Mouse (Mus musculus) WW6 (cell line): ENCODE measurements around the gene Pacsin2.

Experiments
- DNase-seq: peaks from one replicate; pipeline ENCODE4 v3.0.0-alpha.2; 2013; ENCODE audit warnings: low read depth, low spot score

The Pacsin2 gene

DNA sequence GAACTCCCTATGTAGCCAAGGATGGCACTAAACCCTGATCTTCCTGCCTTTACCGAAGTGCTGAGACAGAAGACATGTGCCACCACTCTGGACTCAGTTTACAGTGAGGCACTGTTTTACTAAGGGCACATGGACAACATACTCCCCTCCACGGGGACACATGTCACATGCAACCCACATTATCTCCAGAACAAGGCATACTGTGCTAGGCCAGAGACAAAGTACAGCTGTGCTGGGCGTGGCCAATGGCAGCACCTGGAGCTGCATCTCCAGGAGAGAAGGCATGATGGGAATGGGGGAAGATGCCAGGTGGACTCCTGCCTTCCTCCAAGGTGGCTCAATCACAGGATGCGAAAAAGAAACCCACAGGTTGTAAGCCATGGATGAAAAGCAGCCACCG lies 135.5 kb downstream of the Pacsin2 start:
- DNase-seq: no peak
